ENCODE assay signal across 25 mouse cellular contexts in genomic region chr6:12772799-12773198, GRCm38 (mm10). TPM values are rescaled to one million over a fixed set of nuclear protein-coding genes. Genes with fewer than 3 reads are reported as not detected.
"Had no signal": no experiment of that assay in that cellular context is flagged by ENCODE, and none has a peak within 500 bp of the region (broad histone marks: within the 10 kb centered on the region; RNA-seq: fewer than 3 reads in every experiment).

No protein-coding gene starts in this region.

- H3K4me1 ChIP-seq: heart, embryonic 10.5 days; heart, embryonic 12.5 days; hindbrain, embryonic 10.5 days; hindbrain, embryonic 12.5 days; limb, embryonic 13.5 days; limb, embryonic 15.5 days; liver, embryonic 12.5 days had no signal

- H3K9ac ChIP-seq: heart, embryonic 12.5 days; hindbrain, embryonic 12.5 days; hindbrain, embryonic 14.5 days; limb, embryonic 13.5 days; limb, embryonic 15.5 days; liver, embryonic 12.5 days; liver, embryonic 14.5 days had no signal

- ATAC-seq: hindbrain, embryonic 16.5 days; inflammation-experienced regulatory T-cells, adult 6 months; liver, embryonic 12.5 days had no signal

- H3K4me3 ChIP-seq: gastrocnemius, adult 2 months; heart, embryonic 10.5 days; heart, embryonic 12.5 days; hindbrain, embryonic 10.5 days; hindbrain, embryonic 12.5 days; layer of hippocampus, adult 2 months; limb, embryonic 13.5 days; limb, embryonic 15.5 days; liver, embryonic 12.5 days had no signal

- H3K4me2 ChIP-seq: heart, embryonic 12.5 days; hindbrain, embryonic 12.5 days; hindbrain, embryonic 14.5 days; limb, embryonic 13.5 days; limb, embryonic 15.5 days; liver, embryonic 12.5 days had no signal

- H3K36me3 ChIP-seq: heart, embryonic 10.5 days; heart, embryonic 12.5 days; hindbrain, embryonic 10.5 days; hindbrain, embryonic 12.5 days; limb, embryonic 13.5 days; limb, embryonic 15.5 days; liver, embryonic 12.5 days had no signal

- H3K9me3 ChIP-seq: heart, embryonic 10.5 days; hindbrain, embryonic 12.5 days; limb, embryonic 13.5 days; limb, embryonic 15.5 days; liver, embryonic 12.5 days had no signal

- DNase-seq: gastrocnemius, adult 2 months; gastrocnemius, postnatal 10 days; gastrocnemius, postnatal 25 days; heart, adult 18-20 months; heart, postnatal 10 days; heart, postnatal 4 days; kidney, adult 18-20 months; kidney, adult 8-10 months; kidney, postnatal 10 days; kidney, postnatal 25 days; kidney, postnatal 4 days; left cerebral cortex, postnatal 4 days had no signal

- H3K27ac ChIP-seq: gastrocnemius, adult 2 months; heart, embryonic 10.5 days; hindbrain, embryonic 10.5 days; hindbrain, embryonic 12.5 days; hindbrain, embryonic 14.5 days; layer of hippocampus, adult 2 months; limb, embryonic 13.5 days; limb, embryonic 15.5 days; liver, embryonic 12.5 days; liver, embryonic 14.5 days had no signal

- H3K27me3 ChIP-seq: heart, embryonic 12.5 days; hindbrain, embryonic 12.5 days; limb, embryonic 13.5 days; limb, embryonic 15.5 days; liver, embryonic 12.5 days had no signal

RNA-seq across cellular contexts. Expression of gene Thsd7a, which starts 23.6 kb away (rescaled TPM):
- total RNA-seq: granulocyte monocyte progenitor cell, adult 5-6 weeks had no signal
- polyA plus RNA-seq: inflammation-experienced regulatory T-cells, adult 6 months had no signal
